Mouse (Mus musculus) lung, embryonic 14.5 days (tissue): ENCODE results near the gene Gnb5. TPM values are rescaled to one million over a fixed set of nuclear protein-coding genes. Genes with fewer than 3 reads are reported as not detected.
A peak's percentile ranks its signal among the peaks of the same experiment; 100 is the strongest.

Experiments used
- ATAC-seq: fragments of 200-750 bp; cut with Nextera tagmentation; 2 replicates; pipeline ENCODE4 v1.8.0; 2017; ENCODE audit warnings: mild to moderate bottlenecking, moderate TSS enrichment, moderate library complexity; ENCODE audit not compliant: insufficient read depth
- DNase-seq: peaks from one replicate; pipeline ENCODE4 v3.0.0-alpha.2; 2015
- H3K27ac ChIP-seq: fragments of 300-500 bp; sonication (generic); 2 replicates; pipeline ENCODE4 v1.5.1; 2014; ENCODE audit warnings: low read depth, mild to moderate bottlenecking, moderate library complexity
- H3K27me3 ChIP-seq: fragments of 300-500 bp; sonication (generic); 2 replicates; pipeline ENCODE4 v1.6.1; 2014; ENCODE audit warnings: low read length, control low read depth; ENCODE audit not compliant: insufficient read depth
- H3K36me3 ChIP-seq: fragments of 300-500 bp; sonication (generic); 2 replicates; pipeline ENCODE4 v1.6.1; 2014; ENCODE audit warnings: control low read depth; ENCODE audit not compliant: insufficient read depth
- H3K4me1 ChIP-seq: fragments of 300-500 bp; sonication (generic); 2 replicates; pipeline ENCODE4 v1.6.1; 2014; ENCODE audit warnings: antibody characterized with exemption, control low read depth; ENCODE audit not compliant: insufficient read depth
- H3K4me2 ChIP-seq: fragments of 300-500 bp; sonication (generic); 2 replicates; pipeline ENCODE4 v1.6.1; 2014; ENCODE audit warnings: mild to moderate bottlenecking
- H3K4me3 ChIP-seq: fragments of 300-500 bp; sonication (generic); 2 replicates; pipeline ENCODE4 v1.5.1; 2014; ENCODE audit warnings: low read depth, low read length
- H3K9ac ChIP-seq: fragments of 300-500 bp; sonication (generic); 2 replicates; pipeline ENCODE4 v1.6.1; 2014
- H3K9me3 ChIP-seq: fragments of 300-500 bp; sonication (generic); 2 replicates; pipeline ENCODE4 v1.6.1; 2016; ENCODE audit warnings: low read depth, low read length, control low read depth
- CTCF ChIP-seq: IDR thresholded peaks from 2 replicates; pipeline ENCODE4 v1.5.1; 2016; ENCODE audit warnings: antibody characterized with exemption, low read depth
- WGBS: fragments of 180-500 bp; shearing (Covaris S2); extraction: QIAGEN DNeasy Blood & Tissue Kit; methylation state at CpG from one replicate; pipeline ENCODE4 v1.1.7; 2014; 5-methylcytosine and 5-hydroxymethylcytosine counted together
- polyA plus RNA-seq: library from polyadenylated mRNA; unstranded; fragments of >200 nt; fragmentation: Nextera tagmentation; extraction: Ambion mirVana; gene quantifications from 2 replicates; pipeline ENCODE4 v1.2.1, GENCODE M21; 2014

Gnb5 gene
- polyA plus RNA-seq, 1 experiment from 2014 or later = 17.9 TPM

GRCm38 (mm10) chr9:75368779-75369178 is 62.7 kb downstream of the Gnb5 start:
- Histone ChIP-seq H3K4me3 (no peak overlapping the region), H3K27ac (no peak overlapping the region), H3K9me3 (no peaks in the 10 kb centered on the region), H3K27me3 (no peaks in the 10 kb centered on the region), H3K9ac (no peak overlapping the region), H3K4me1 (no peaks in the 10 kb centered on the region), H3K4me2 (no peak overlapping the region), H3K36me3 (no peaks in the 10 kb centered on the region)
- ATAC-seq (no peak), DNase-seq (no peak)
- no peak for TF ChIP-seq CTCF
- 61% methylated on average over 3 of the region's 3 CpGs for WGBS

DNA sequence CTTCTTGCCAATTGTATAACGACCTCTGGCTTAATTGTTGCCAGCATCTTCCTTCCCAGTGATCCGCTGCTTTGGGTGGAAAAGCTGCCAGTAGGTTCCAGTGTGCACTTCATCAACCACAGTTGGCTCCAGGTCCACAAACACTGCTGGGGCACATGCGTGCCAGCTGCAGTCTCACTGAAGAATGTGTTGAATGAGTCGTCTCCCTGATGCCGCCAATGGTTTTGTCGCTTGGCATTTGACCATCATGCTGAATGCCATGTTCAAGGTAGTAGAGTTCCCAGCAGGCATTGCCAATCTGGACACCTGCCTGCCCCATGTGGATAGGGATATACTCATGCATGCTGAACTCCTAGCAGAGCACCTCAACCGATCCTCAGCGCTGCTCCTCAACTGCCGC is 69.5 kb downstream of the Gnb5 start:
- TF ChIP-seq CTCF = no peak
- Histone ChIP-seq H3K36me3 (no peaks in the 10 kb centered on the region), H3K9ac (no peak overlapping the region), H3K27ac (no peak overlapping the region), H3K9me3 (no peaks in the 10 kb centered on the region), H3K4me3 (no peak overlapping the region), H3K27me3 (no peaks in the 10 kb centered on the region), H3K4me2 (no peak overlapping the region), H3K4me1 (no peaks in the 10 kb centered on the region)
- DNase-seq = no peak
- WGBS = 92% methylated on average over 9 of the region's 9 CpGs
- ATAC-seq = no peak

GRCm38 (mm10) chr9:75376428-75376827 is 70.3 kb downstream of the Gnb5 start:
- Histone ChIP-seq H3K4me2 (no peak overlapping the region), H3K9ac (no peak overlapping the region), H3K4me3 (no peak overlapping the region), H3K27me3 (no peaks in the 10 kb centered on the region), H3K36me3 (no peaks in the 10 kb centered on the region), H3K4me1 (no peaks in the 10 kb centered on the region), H3K27ac (no peak overlapping the region), H3K9me3 (no peaks in the 10 kb centered on the region)
- DNase-seq (no peak), ATAC-seq (no peak)
- WGBS = 67% methylated on average over 1 of the region's 1 CpGs
- no peak for TF ChIP-seq CTCF

DNA sequence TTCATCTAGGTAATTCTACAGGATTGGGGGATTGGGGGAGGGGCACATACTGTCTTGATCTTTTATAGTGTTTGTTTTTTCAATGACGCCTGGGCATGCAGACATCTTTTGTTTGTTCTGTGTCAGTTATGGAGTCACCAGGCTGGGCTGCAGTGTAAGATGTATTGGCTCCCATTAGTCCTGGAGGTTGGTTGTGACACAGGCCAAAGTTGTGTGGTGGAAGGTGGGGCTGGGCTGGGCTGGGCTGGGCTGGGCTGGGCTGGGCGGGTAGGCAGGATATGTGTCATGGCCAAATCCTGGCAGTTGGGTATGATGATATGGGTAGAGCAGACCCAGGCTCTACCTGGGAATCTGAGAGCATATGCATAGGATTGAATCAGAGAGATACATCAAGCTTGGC is 72.7 kb downstream of the Gnb5 start:
- TF ChIP-seq CTCF = no peak
- no peak for ATAC-seq
- H3K36me3 ChIP-seq = no peaks in the 10 kb centered on the region
- H3K9ac ChIP-seq = no peak overlapping the region
- WGBS = 61% methylated on average over 2 of the region's 2 CpGs
- H3K4me2 ChIP-seq = no peak overlapping the region
- H3K9me3 ChIP-seq = no peaks in the 10 kb centered on the region
- no peak overlapping the region for H3K27ac ChIP-seq
- DNase-seq = no peak
- H3K4me3 ChIP-seq = no peak overlapping the region
- H3K27me3 ChIP-seq = no peaks in the 10 kb centered on the region
- no peaks in the 10 kb centered on the region for H3K4me1 ChIP-seq

DNA sequence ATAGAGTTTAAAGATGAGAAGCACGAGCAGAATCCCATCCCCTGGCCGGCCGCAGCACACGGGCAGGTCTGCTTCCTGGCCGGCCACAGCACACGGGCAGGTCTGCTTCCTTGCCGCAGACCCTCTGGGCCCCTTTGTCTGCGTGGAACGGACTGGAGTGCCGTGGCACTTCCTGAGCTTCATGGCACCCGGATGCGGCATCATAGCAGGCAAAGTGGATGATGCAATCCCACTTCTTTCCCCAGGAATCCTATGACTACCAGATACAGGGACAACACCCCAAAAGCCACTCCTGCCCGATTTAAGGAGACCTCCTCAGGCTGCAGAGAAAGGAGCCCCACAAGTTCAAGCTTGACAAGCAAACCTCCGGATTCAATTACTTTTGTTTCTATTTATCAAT is 76.7 kb downstream of the Gnb5 start:
- TF ChIP-seq CTCF = no peak
- peaks cover 16% of the 10 kb centered on the region; the same call in 1 of the 2 replicates for H3K36me3 ChIP-seq
- DNase-seq (no peak), ATAC-seq (no peak)
- no peak overlapping the region for H3K4me3 ChIP-seq
- no peaks in the 10 kb centered on the region for H3K27me3 ChIP-seq
- no peak overlapping the region for H3K4me2 ChIP-seq
- no peak overlapping the region for H3K9ac ChIP-seq
- WGBS = 85% methylated on average over 14 of the region's 14 CpGs
- no peaks in the 10 kb centered on the region for H3K9me3 ChIP-seq
- H3K27ac ChIP-seq = no peak overlapping the region
- no peaks in the 10 kb centered on the region for H3K4me1 ChIP-seq

DNA sequence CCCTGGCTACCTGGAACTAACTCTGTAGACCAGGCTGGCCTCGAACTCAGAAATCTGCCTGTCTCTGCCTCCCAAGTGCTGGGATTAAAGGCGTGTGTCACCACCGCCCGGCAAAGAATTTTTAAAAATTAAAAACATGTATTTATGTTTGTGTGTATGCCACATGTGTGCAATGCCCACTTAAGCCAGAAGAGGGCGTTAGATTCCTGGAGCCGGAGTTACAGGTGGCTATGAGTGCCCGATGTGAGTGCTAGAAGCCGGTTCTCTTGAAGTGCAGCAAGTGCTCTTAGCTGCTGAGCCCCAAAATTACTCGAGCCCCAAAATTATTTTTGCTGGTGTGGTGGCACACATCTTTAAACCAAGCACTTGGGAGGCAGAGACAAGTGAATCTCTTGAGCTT is 77.7 kb downstream of the Gnb5 start:
- H3K4me1 ChIP-seq = no peaks in the 10 kb centered on the region
- H3K27me3 ChIP-seq = no peaks in the 10 kb centered on the region
- no peak for DNase-seq
- no peak for ATAC-seq
- peak; percentile 29; the same call in 1 of the 2 replicates for TF ChIP-seq CTCF
- H3K4me3 ChIP-seq = no peak overlapping the region
- H3K9ac ChIP-seq = no peak overlapping the region
- no peaks in the 10 kb centered on the region for H3K9me3 ChIP-seq
- H3K4me2 ChIP-seq = no peak overlapping the region
- H3K27ac ChIP-seq = no peak overlapping the region
- peaks cover 23% of the 10 kb centered on the region for H3K36me3 ChIP-seq
- WGBS = 82% methylated on average over 9 of the region's 9 CpGs

- H3K4me1 ChIP-seq = no peaks in the 10 kb centered on the region
- no peak overlapping the region for H3K4me2 ChIP-seq
- WGBS = 81% methylated on average over 3 of the region's 3 CpGs
- ATAC-seq (no peak), DNase-seq (no peak)
- H3K36me3 ChIP-seq = peaks cover 29% of the 10 kb centered on the region
- TF ChIP-seq CTCF = no peak
- H3K27ac ChIP-seq = no peak overlapping the region
- no peaks in the 10 kb centered on the region for H3K9me3 ChIP-seq
- H3K9ac ChIP-seq = no peak overlapping the region
- H3K27me3 ChIP-seq = no peaks in the 10 kb centered on the region
- no peak overlapping the region for H3K4me3 ChIP-seq
These were observed 78.4 kb downstream of the Gnb5 start for GRCm38 (mm10) chr9:75384337-75384962.
